Mouse (Mus musculus): ENCODE results near the gene Fdx1l. TPM values are rescaled to one million over a fixed set of nuclear protein-coding genes. Genes with fewer than 3 reads are reported as not detected.

Gene Fdx1l
- total RNA-seq, 2 experiments from 2014 or later = 62.4 to 64.3 TPM

- intact Hi-C loops (cut with DNase I) = loop anchor here (2.0 kb wide), 1 partner anchor 25 kb away; the partner anchor contains the start of gene Mrpl4
Observed at GRCm38 (mm10) chr9:21027774-21028290, 45.6 kb downstream of the Fdx1l start.

GRCm38 (mm10) chr9:21026849-21027248 lies 46.6 kb downstream of the Fdx1l start:
- no peak overlapping the region for H3K27ac ChIP-seq
- intact Hi-C loops (cut with DNase I) = no loop called here
- DNase-seq (ENCODE audit: extremely low spot score in 1 of 2, low spot score in 2 of 2) = no peak
- TF ChIP-seq CTCF (IDR thresholded peaks at IDR 0.05) = no peak
- H3K4me3 ChIP-seq = no peak overlapping the region

More at GRCm38 (mm10) chr9:21027774-21028290, 45.6 kb downstream of the Fdx1l start:
- no peak for DNase-seq (ENCODE audit: extremely low spot score in 1 of 2, low spot score in 2 of 2)
- no peak for TF ChIP-seq CTCF (IDR thresholded peaks at IDR 0.05)
- Histone ChIP-seq H3K4me3 (no peak overlapping the region), H3K27ac (no peak overlapping the region)

GRCm38 (mm10) chr9:21025258-21025810 lies 48.1 kb downstream of the Fdx1l start:
- Histone ChIP-seq H3K4me3 (no peak overlapping the region), H3K27ac (no peak overlapping the region)
- no peak for TF ChIP-seq CTCF (IDR thresholded peaks at IDR 0.05)
- intact Hi-C loops (cut with DNase I) = no loop called here
- DNase-seq (ENCODE audit: extremely low spot score in 1 of 2, low spot score in 2 of 2) = no peak

GRCm38 (mm10) chr9:21022726-21023125 lies 50.7 kb downstream of the Fdx1l start:
- intact Hi-C loops (cut with DNase I) = no loop called here
- TF ChIP-seq CTCF (IDR thresholded peaks at IDR 0.05) = no peak
- no peak overlapping the region for H3K27ac ChIP-seq
- DNase-seq (ENCODE audit: extremely low spot score in 1 of 2, low spot score in 2 of 2) = no peak
- H3K4me3 ChIP-seq = no peak overlapping the region

GRCm38 (mm10) chr9:21022288-21022687 lies 51.1 kb downstream of the Fdx1l start:
- no peak overlapping the region for H3K4me3 ChIP-seq
- intact Hi-C loops (cut with DNase I) = no loop called here
- no peak for TF ChIP-seq CTCF (IDR thresholded peaks at IDR 0.05)
- no peak overlapping the region for H3K27ac ChIP-seq
- no peak for DNase-seq (ENCODE audit: extremely low spot score in 1 of 2, low spot score in 2 of 2)

- no peak overlapping the region for H3K27ac ChIP-seq
- no peak overlapping the region for H3K4me3 ChIP-seq
- no peak for DNase-seq (ENCODE audit: extremely low spot score in 1 of 2, low spot score in 2 of 2)
- TF ChIP-seq CTCF (IDR thresholded peaks at IDR 0.05) = no peak
- intact Hi-C loops (cut with DNase I) = no loop called here
Observed at GRCm38 (mm10) chr9:21021363-21021762, 52.1 kb downstream of the Fdx1l start.

GRCm38 (mm10) chr9:21018600-21018999 lies 54.8 kb downstream of the Fdx1l start:
- DNase-seq (ENCODE audit: extremely low spot score in 1 of 2, low spot score in 2 of 2) = no peak
- TF ChIP-seq CTCF (IDR thresholded peaks at IDR 0.05) = no peak
- intact Hi-C loops (cut with DNase I) = no loop called here
- no peak overlapping the region for H3K4me3 ChIP-seq
- H3K27ac ChIP-seq = no peak overlapping the region

Small RNA genes lying within 50 kb of the gene (microRNA-seq; reads per million reads assigned to microRNA genes)
- gene Mir1900 (0 reads per million in 2 experiments), gene Mir7082 (0.48 to 0.49 reads per million in 2 experiments)

Other genes starting within 250 kb of the Fdx1l start
- 10 to 100 TPM; 84.3 to 88.2 TPM for gene A230050P20Rik, start 205.0 kb downstream of the Fdx1l start, total RNA-seq (2021)
- 10 to 100 TPM in 1 of 2 experiments, 1 to 10 TPM in 1; 9.8 to 10.1 TPM for gene Angptl6, start 193.9 kb downstream of the Fdx1l start, total RNA-seq (2021)
- gene Ppan, start 185.4 kb downstream of the Fdx1l start, total RNA-seq (2021) = 10 to 100 TPM; 25.6 to 26.3 TPM
- 100 to 1,000 TPM; 118 to 122 TPM for gene Eif3g, start 175.0 kb downstream of the Fdx1l start, total RNA-seq (2021)
- 10 to 100 TPM; 44.5 to 44.6 TPM for gene Dnmt1, start 113.7 kb downstream of the Fdx1l start, total RNA-seq (2021)
- gene S1pr2, start 96.8 kb downstream of the Fdx1l start, total RNA-seq (2021) = 1 to 10 TPM; 3.2 to 4.4 TPM
- 10 to 100 TPM; 59.2 to 64.2 TPM for gene Mrpl4, start 70.9 kb downstream of the Fdx1l start, total RNA-seq (2021)
- 1 to 10 TPM; 2.0 to 3.6 TPM for gene Icam1, start 57.6 kb downstream of the Fdx1l start, total RNA-seq (2021)
- gene Icam4, start 44.2 kb downstream of the Fdx1l start, total RNA-seq (2021) = 1 to 10 TPM; 1.5 to 1.6 TPM
- gene Icam5, start 41.5 kb downstream of the Fdx1l start, total RNA-seq (2021) = 100 to 1,000 TPM; 230 to 248 TPM
- gene Zglp1, start 6.5 kb downstream of the Fdx1l start, total RNA-seq (2021) = 1 to 10 TPM in 1 of 2 experiments, not detected in 1; 1.3 TPM
- gene Gm49373, start 518 bp downstream of the Fdx1l start, total RNA-seq (2021) = 1 to 10 TPM; 1.7 to 3.2 TPM
- gene Gm38431, start 18.4 kb upstream of the Fdx1l start, total RNA-seq (2021) = 1 to 10 TPM; 2.2 to 4.2 TPM
- 10 to 100 TPM; 28.0 to 29.0 TPM for gene Raver1, start 18.4 kb upstream of the Fdx1l start, total RNA-seq (2021)
- gene Tyk2, start 57.6 kb upstream of the Fdx1l start, total RNA-seq (2021) = 10 to 100 TPM; 13.2 to 14.6 TPM
- gene Cdc37, start 76.4 kb upstream of the Fdx1l start, total RNA-seq (2021) = 100 to 1,000 TPM; 141 to 143 TPM
- gene Pde4a, start 92.1 kb upstream of the Fdx1l start, total RNA-seq (2021) = 100 to 1,000 TPM; 101 to 106 TPM
- gene Keap1, start 165.7 kb upstream of the Fdx1l start, total RNA-seq (2021) = 10 to 100 TPM; 53.0 to 53.7 TPM
- 1 to 10 TPM; 6.8 to 8.3 TPM for gene S1pr5, start 174.8 kb upstream of the Fdx1l start, total RNA-seq (2021)
- gene Atg4d, start 191.7 kb upstream of the Fdx1l start, total RNA-seq (2021) = 10 to 100 TPM; 45.3 to 49.5 TPM
- 10 to 100 TPM; 43.3 to 46.1 TPM for gene Kri1, start 214.4 kb upstream of the Fdx1l start, total RNA-seq (2021)
- 10 to 100 TPM; 47.9 to 54.6 TPM for gene Cdkn2d, start 217.8 kb upstream of the Fdx1l start, total RNA-seq (2021)
- gene Ap1m2, start 238.7 kb upstream of the Fdx1l start, total RNA-seq (2021) = 1 to 10 TPM; 1.2 to 2.4 TPM
- gene Slc44a2, start 247.1 kb upstream of the Fdx1l start, total RNA-seq (2021) = 10 to 100 TPM; 47.5 to 53.6 TPM